Mouse (Mus musculus): ENCODE data around the gene Hoxa3.

GRCm38 (mm10) chr6:52205221-52205620, 7.9 kb downstream of the Hoxa3 start:
- no peak for TF ChIP-seq CTCF (IDR thresholded peaks at IDR 0.05; ENCODE audit: insufficient read depth, low read depth, low read length)
- no peak for TF ChIP-seq POLR2A (IDR thresholded peaks at IDR 0.05; ENCODE audit: insufficient read depth, low read depth, low read length)

Measured in olfactory bulb, adult 2 months (tissue).